Mouse (Mus musculus): ENCODE measurements around the gene Gm4724. TPM values are rescaled to one million over a fixed set of nuclear protein-coding genes. Genes with fewer than 3 reads are reported as not detected.
"Not testable (repeated sequence)": the region's sequence is repeated elsewhere in the genome, so short reads cannot be mapped to it uniquely, and the experiment has no call there.

The Gm4724 gene
- polyA plus RNA-seq (2015; fragmentation: Nextera tagmentation; extraction: Ambion mirVana): 7.2 and 19.0 TPM in 2 replicates

DNA sequence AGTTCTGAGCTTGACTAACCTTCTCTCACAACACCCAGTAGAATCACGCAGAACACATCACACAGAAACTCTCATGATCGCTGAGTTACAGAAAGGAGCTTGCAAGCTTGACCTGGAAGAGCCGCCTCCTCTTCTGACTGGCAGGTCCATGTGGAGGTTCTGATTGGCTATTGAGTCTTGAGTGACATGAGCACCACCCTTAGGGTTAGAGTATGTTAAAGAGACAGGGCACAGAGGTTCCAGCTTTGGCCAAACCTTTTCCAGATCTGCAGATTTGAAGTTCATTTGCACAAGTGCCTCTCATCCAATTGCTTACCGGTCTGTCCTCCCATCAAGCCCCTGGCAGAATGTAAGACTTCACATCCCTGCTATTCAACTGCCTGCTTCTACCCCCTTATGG is at the start of gene Gm4724:
TSS of gene Gm4724 (minus strand) at position 101 of the 400 bp plus-strand sequence.
- not testable (repeated sequence) for ATAC-seq (replicated peaks); H3K9me3 ChIP-seq; H3K27ac ChIP-seq; H3K36me3 ChIP-seq (replicated peaks); H3K9ac ChIP-seq; H3K4me3 ChIP-seq; H3K4me1 ChIP-seq; H3K4me2 ChIP-seq; H3K27me3 ChIP-seq (replicated peaks)
- no CpG with 5 or more reads among the region's 4 CpGs for WGBS

DNA sequence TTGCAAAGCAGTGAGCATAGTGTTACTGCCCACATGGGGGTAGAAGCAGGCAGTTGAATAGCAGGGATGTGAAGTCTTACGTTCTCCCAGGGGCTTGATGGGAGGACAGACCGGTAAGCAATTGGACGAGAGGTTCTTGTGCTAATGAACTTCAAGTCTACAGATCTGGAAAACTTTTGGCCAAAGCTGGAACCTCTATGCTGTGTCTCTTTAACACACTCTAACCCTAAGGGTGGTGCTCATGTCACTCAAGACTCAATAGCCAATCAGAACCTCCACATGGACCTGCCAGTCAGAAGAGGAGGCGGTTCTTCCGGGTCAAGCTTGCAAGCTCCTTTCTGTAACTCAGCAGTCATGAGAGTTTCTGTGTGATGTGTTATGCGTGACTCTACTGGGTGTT is 34.1 kb upstream of the Gm4724 start, which contains the start of gene Zfp965:
TSS of gene Zfp965 (plus strand) at position 301 of the 400 bp plus-strand sequence.
- H3K9ac ChIP-seq; H3K27me3 ChIP-seq (replicated peaks); H3K27ac ChIP-seq; ATAC-seq (replicated peaks); H3K4me2 ChIP-seq; H3K4me1 ChIP-seq; H3K9me3 ChIP-seq; H3K36me3 ChIP-seq (replicated peaks); H3K4me3 ChIP-seq: not testable (repeated sequence)
- no CpG with 5 or more reads among the region's 6 CpGs for whole genome bisulfite sequencing

Other genes with a start within 250 kb of the Gm4724 start
- 9.6 and 12.0 TPM in 2 replicates for gene Gm14391, start 228.9 kb downstream of the Gm4724 start, polyA plus RNA-seq (2015; fragmentation: Nextera tagmentation; extraction: Ambion mirVana)
- gene Gm14440, start 160.7 kb downstream of the Gm4724 start, polyA plus RNA-seq (2015; fragmentation: Nextera tagmentation; extraction: Ambion mirVana): 1.8 and 2.0 TPM in 2 replicates
- 16.9 and 19.0 TPM in 2 replicates for gene Gm4631, start 97.6 kb downstream of the Gm4724 start, polyA plus RNA-seq (2015; fragmentation: Nextera tagmentation; extraction: Ambion mirVana)
- gene Zfp968, start 63.4 kb downstream of the Gm4724 start, polyA plus RNA-seq (2015; fragmentation: Nextera tagmentation; extraction: Ambion mirVana): 3.9 and 4.6 TPM in 2 replicates
- gene Zfp965, start 34.2 kb upstream of the Gm4724 start, polyA plus RNA-seq (2015; fragmentation: Nextera tagmentation; extraction: Ambion mirVana): 5.5 and 8.1 TPM in 2 replicates
- not detected in 2 replicates for gene Gm11007, start 208.2 kb upstream of the Gm4724 start, polyA plus RNA-seq (2015; fragmentation: Nextera tagmentation; extraction: Ambion mirVana)

Measured in midbrain, embryonic 15.5 days (tissue).